Mouse (Mus musculus) bone marrow, adult 2 months (tissue): ENCODE measurements around the gene Sinhcaf. TPM values are rescaled to one million over a fixed set of nuclear protein-coding genes. Genes with fewer than 3 reads are reported as not detected.

Experiments
- H3K27ac ChIP-seq: fragments of 200-500 bp; 2 replicates; pipeline ENCODE4 v1.5.1; 2012; ENCODE audit warnings: low read depth, mild to moderate bottlenecking, control low read depth, inconsistent platforms, low read length; ENCODE audit not compliant: control insufficient read depth, poor library complexity, insufficient read depth
- H3K4me1 ChIP-seq: fragments of 200-500 bp; 2 replicates; pipeline ENCODE4 v1.6.1; 2011; ENCODE audit warnings: low read length; ENCODE audit not compliant: control insufficient read depth, insufficient read depth
- H3K4me3 ChIP-seq: fragments of 200-500 bp; replicated peaks from 2 replicates; pipeline ENCODE3; 2011; ENCODE audit warnings: mild to moderate bottlenecking, low read depth, low read length, control low read depth; ENCODE audit not compliant: control insufficient read depth
- CTCF ChIP-seq: fragments of 200-500 bp; IDR thresholded peaks from 2 replicates; pipeline ENCODE4 v1.5.1; 2011; ENCODE audit warnings: low read length, control low read depth; ENCODE audit not compliant: control insufficient read depth, insufficient read depth
- POLR2A ChIP-seq: fragments of 200-500 bp; IDR thresholded peaks from 2 replicates; pipeline ENCODE4 v1.6.1; 2011; ENCODE audit warnings: low read depth, mild to moderate bottlenecking, control low read depth, low read length, borderline replicate concordance; ENCODE audit not compliant: control insufficient read depth
- WGBS: fragments of 180-500 bp; shearing (Covaris S2); methylation state at CpG from one replicate; pipeline ENCODE4 v1.1.7; 2018; 5-methylcytosine and 5-hydroxymethylcytosine counted together
- polyA plus RNA-seq: library from polyadenylated mRNA; stranded (reverse); fragments of >200 nt; gene quantifications from 2 replicates; pipeline ENCODE4 v1.2.4, GENCODE M21; 2011; ENCODE audit warnings: low replicate concordance; ENCODE audit not compliant: missing spikeins, insufficient read depth, insufficient read length

Sinhcaf gene
- polyA plus RNA-seq, 1 experiment, result 39.9 TPM

GRCm38 (mm10) chr6:148957046-148957445 lies 10.8 kb upstream of the Sinhcaf start:
- Histone ChIP-seq H3K4me1 (no peaks in the 10 kb centered on the region), H3K4me3 (no peak overlapping the region), H3K27ac (no peak overlapping the region)
- 78% methylated on average over 3 of the region's 3 CpGs for WGBS
- TF ChIP-seq POLR2A (no peak), CTCF (no peak)

- Histone ChIP-seq H3K4me1 (no peaks in the 10 kb centered on the region), H3K27ac (no peak overlapping the region), H3K4me3 (no peak overlapping the region)
- TF ChIP-seq POLR2A (no peak), CTCF (no peak)
Measured at GRCm38 (mm10) chr6:148955641-148956420, 9.6 kb upstream of the Sinhcaf start.

GRCm38 (mm10) chr6:148946881-148947405 lies 676 bp upstream of the Sinhcaf start:
- Histone ChIP-seq H3K27ac (peak overlapping the region; percentile 60), H3K4me3 (peak overlapping the region; percentile 75), H3K4me1 (no peaks in the 10 kb centered on the region; the same call in 1 of the 2 replicates)
- WGBS, result 21% methylated on average over 11 of the region's 11 CpGs
- TF ChIP-seq CTCF, result no peak
- TF ChIP-seq POLR2A, result no peak

- peak overlapping the region; percentile 96 for H3K4me3 ChIP-seq
- no peaks in the 10 kb centered on the region; the same call in 1 of the 2 replicates for H3K4me1 ChIP-seq
- H3K27ac ChIP-seq, result peak overlapping the region; percentile 46
- TF ChIP-seq CTCF (no peak), POLR2A (no peak; the same call in 1 of the 2 replicates)
- WGBS, result under 1% methylated on average over 75 of the region's 75 CpGs
Measured at GRCm38 (mm10) chr6:148945509-148946408, 508 bp downstream of the Sinhcaf start.

GRCm38 (mm10) chr6:148944767-148945508 lies 1.3 kb downstream of the Sinhcaf start:
- TF ChIP-seq POLR2A (peak; percentile 29; the same call in 1 of the 2 replicates), CTCF (no peak)
- no peaks in the 10 kb centered on the region; the same call in 1 of the 2 replicates for H3K4me1 ChIP-seq
- peak overlapping the region; percentile 46 for H3K27ac ChIP-seq
- WGBS, result under 1% methylated on average over 90 of the region's 92 CpGs
- H3K4me3 ChIP-seq, result peak overlapping the region; percentile 96

- no peak for TF ChIP-seq CTCF
- TF ChIP-seq POLR2A, result no peak
- peak overlapping the region; percentile 96 for H3K4me3 ChIP-seq
- H3K4me1 ChIP-seq, result no peaks in the 10 kb centered on the region; the same call in 1 of the 2 replicates
- H3K27ac ChIP-seq, result peak overlapping the region; percentile 46; the same call in 1 of the 2 replicates
- WGBS, result under 1% methylated on average over 30 of the region's 30 CpGs
Measured at GRCm38 (mm10) chr6:148944344-148944766, 1.9 kb downstream of the Sinhcaf start.

- WGBS, result 33% methylated on average over 3 of the region's 3 CpGs
- TF ChIP-seq CTCF (no peak), POLR2A (no peak)
- H3K4me3 ChIP-seq, result no peak overlapping the region
- H3K27ac ChIP-seq, result no peak overlapping the region
- no peaks in the 10 kb centered on the region; the same call in 1 of the 2 replicates for H3K4me1 ChIP-seq
Measured at GRCm38 (mm10) chr6:148943695-148944094, 2.6 kb downstream of the Sinhcaf start.
